Mouse (Mus musculus): Measurements from ENCODE around the gene Nrap. TPM values are rescaled to one million over a fixed set of nuclear protein-coding genes. Genes with fewer than 3 reads are reported as not detected.

Gene Nrap
- polyA plus RNA-seq, 1 experiment: 25.5 TPM

- no peak for TF ChIP-seq POLR2A (IDR thresholded peaks at IDR 0.05; ENCODE audit: insufficient read length, low read depth)
- no peak for TF ChIP-seq MYOD1 (IDR thresholded peaks at IDR 0.05; ENCODE audit: control insufficient read depth in 1 of 3, insufficient read length in 2 of 3, low read depth in 2 of 3)
- TF ChIP-seq USF1 (IDR thresholded peaks at IDR 0.05; ENCODE audit: low read depth): no peak
- TF ChIP-seq TCF12 (IDR thresholded peaks at IDR 0.05; ENCODE audit: insufficient read depth, poor library complexity, severe bottlenecking): no peak
- no peak for TF ChIP-seq REST (IDR thresholded peaks at IDR 0.05; ENCODE audit: insufficient read depth, insufficient read length)
- TF ChIP-seq TCF3 (IDR thresholded peaks at IDR 0.05; ENCODE audit: insufficient read length, low read depth): no peak
- TF ChIP-seq POLR2AphosphoS2 (IDR thresholded peaks at IDR 0.05; ENCODE audit: insufficient read length, low read depth): no peak
- no peak for TF ChIP-seq MAX (IDR thresholded peaks at IDR 0.05; ENCODE audit: low read depth)
- no peak for TF ChIP-seq MYOG (IDR thresholded peaks at IDR 0.05; ENCODE audit: control insufficient read depth in 1 of 3, insufficient read depth in 1 of 3, insufficient read length in 2 of 3, low read depth in 2 of 3)
- TF ChIP-seq SRF (IDR thresholded peaks at IDR 0.05; ENCODE audit: control insufficient read depth, insufficient read length, low read depth): no peak
- no peak for TF ChIP-seq E2F4 (IDR thresholded peaks at IDR 0.05; ENCODE audit: insufficient read depth)
- no peak for TF ChIP-seq CEBPB (IDR thresholded peaks at IDR 0.05; ENCODE audit: insufficient read depth, poor library complexity, severe bottlenecking)
- Histone ChIP-seq H3ac (ENCODE audit: control insufficient read depth, insufficient read length) (no peak overlapping the region), H3K27me3 (ENCODE audit: control insufficient read depth, insufficient read depth, insufficient read length) (no peaks in the 10 kb centered on the region), H3K79me2 (ENCODE audit: control insufficient read depth, insufficient read depth) (no peaks in the 10 kb centered on the region), H3K4me2 (ENCODE audit: low read depth) (no peak overlapping the region), H3K4me3 (no peak overlapping the region), H3K36me3 (ENCODE audit: control insufficient read depth, insufficient read depth) (no peaks in the 10 kb centered on the region)
Observed at GRCm38 (mm10) chr19:56400200-56400599, 10.4 kb upstream of the Nrap start.

DNA sequence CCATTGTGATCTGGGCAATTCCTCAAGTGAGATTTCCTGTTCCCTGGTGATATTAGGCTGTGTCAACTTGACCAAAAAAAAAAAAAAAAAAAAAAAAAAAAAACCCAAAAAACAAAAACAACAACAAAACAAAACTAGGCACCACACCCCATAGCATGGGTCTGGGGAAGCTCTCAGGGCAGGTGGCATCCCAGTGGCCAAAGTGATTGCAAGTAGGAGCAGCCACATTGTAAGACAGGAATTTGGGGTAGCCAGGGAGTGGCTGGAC, 8.6 kb upstream of the Nrap start:
- no peak for TF ChIP-seq E2F4 (IDR thresholded peaks at IDR 0.05; ENCODE audit: insufficient read depth)
- no peak for TF ChIP-seq TCF12 (IDR thresholded peaks at IDR 0.05; ENCODE audit: insufficient read depth, poor library complexity, severe bottlenecking)
- no peak for TF ChIP-seq SRF (IDR thresholded peaks at IDR 0.05; ENCODE audit: control insufficient read depth, insufficient read length, low read depth)
- no peak for TF ChIP-seq MAX (IDR thresholded peaks at IDR 0.05; ENCODE audit: low read depth)
- no peak for TF ChIP-seq MYOD1 (IDR thresholded peaks at IDR 0.05; ENCODE audit: control insufficient read depth in 1 of 3, insufficient read length in 2 of 3, low read depth in 2 of 3)
- no peak for TF ChIP-seq POLR2AphosphoS2 (IDR thresholded peaks at IDR 0.05; ENCODE audit: insufficient read length, low read depth)
- TF ChIP-seq USF1 (IDR thresholded peaks at IDR 0.05; ENCODE audit: low read depth): no peak
- no peak for TF ChIP-seq TCF3 (IDR thresholded peaks at IDR 0.05; ENCODE audit: insufficient read length, low read depth)
- TF ChIP-seq CEBPB (IDR thresholded peaks at IDR 0.05; ENCODE audit: insufficient read depth, poor library complexity, severe bottlenecking): no peak
- TF ChIP-seq MYOG (IDR thresholded peaks at IDR 0.05; ENCODE audit: control insufficient read depth in 1 of 3, insufficient read depth in 1 of 3, insufficient read length in 2 of 3, low read depth in 2 of 3): no peak
- TF ChIP-seq REST (IDR thresholded peaks at IDR 0.05; ENCODE audit: insufficient read depth, insufficient read length): no peak
- no peak for TF ChIP-seq POLR2A (IDR thresholded peaks at IDR 0.05; ENCODE audit: insufficient read length, low read depth)
- peak overlapping the region; percentile 77 for H3K4me2 ChIP-seq (ENCODE audit: low read depth)
- H3ac ChIP-seq (ENCODE audit: control insufficient read depth, insufficient read length): no peak overlapping the region
- H3K27me3 ChIP-seq (ENCODE audit: control insufficient read depth, insufficient read depth, insufficient read length): no peaks in the 10 kb centered on the region
- peak overlapping the region; percentile 34 for H3K4me3 ChIP-seq
- H3K36me3 ChIP-seq (ENCODE audit: control insufficient read depth, insufficient read depth): no peaks in the 10 kb centered on the region
- no peaks in the 10 kb centered on the region for H3K79me2 ChIP-seq (ENCODE audit: control insufficient read depth, insufficient read depth)

DNA sequence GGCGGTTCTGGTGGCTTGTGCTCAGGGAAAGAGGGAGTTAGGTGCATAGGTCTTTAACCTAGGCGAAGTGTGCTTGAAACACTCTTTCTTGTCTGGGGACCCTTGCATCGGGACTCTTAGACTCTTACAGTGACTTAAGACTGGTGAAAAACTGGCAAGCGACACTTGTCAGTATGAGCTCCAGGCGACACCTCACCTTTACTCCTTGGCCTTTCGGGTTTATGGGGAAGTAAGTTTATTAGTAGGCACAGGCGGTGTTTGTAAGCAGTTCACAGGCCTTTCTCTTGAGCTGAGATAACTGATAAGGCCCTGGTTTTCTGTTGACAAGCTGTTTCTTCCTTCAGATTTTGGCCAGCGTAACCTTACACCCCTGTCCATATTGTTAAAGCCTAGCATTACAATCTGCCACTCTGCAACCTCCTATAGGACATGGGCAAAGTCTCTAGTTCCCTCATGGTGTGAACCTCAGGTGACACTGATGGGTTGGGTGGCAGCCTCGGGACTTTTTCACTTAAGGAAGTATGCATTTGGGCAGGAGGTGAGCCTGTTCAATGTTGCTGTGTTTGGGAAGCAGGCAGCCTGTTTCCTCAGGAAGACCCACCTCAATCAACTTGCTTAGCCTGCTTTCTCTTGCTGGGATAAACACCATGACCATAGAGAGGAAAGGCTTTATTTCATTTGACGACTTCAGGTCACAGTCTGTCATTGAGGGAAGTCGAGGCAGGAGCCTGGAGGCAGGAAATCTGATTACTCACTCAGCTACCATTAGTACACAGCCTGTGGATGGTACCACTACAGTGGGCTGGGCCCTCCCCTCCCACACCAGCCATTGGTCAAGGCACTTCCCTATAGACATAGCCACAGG, 8.1 kb upstream of the Nrap start:
- Histone ChIP-seq H3K27me3 (ENCODE audit: control insufficient read depth, insufficient read depth, insufficient read length) (no peaks in the 10 kb centered on the region), H3K4me2 (ENCODE audit: low read depth) (peak overlapping the region; percentile 77), H3K79me2 (ENCODE audit: control insufficient read depth, insufficient read depth) (no peaks in the 10 kb centered on the region), H3K36me3 (ENCODE audit: control insufficient read depth, insufficient read depth) (no peaks in the 10 kb centered on the region), H3ac (ENCODE audit: control insufficient read depth, insufficient read length) (no peak overlapping the region), H3K4me3 (peak overlapping the region; percentile 34)
- no peak for TF ChIP-seq MYOG (IDR thresholded peaks at IDR 0.05; ENCODE audit: control insufficient read depth in 1 of 3, insufficient read depth in 1 of 3, insufficient read length in 2 of 3, low read depth in 2 of 3)

DNA sequence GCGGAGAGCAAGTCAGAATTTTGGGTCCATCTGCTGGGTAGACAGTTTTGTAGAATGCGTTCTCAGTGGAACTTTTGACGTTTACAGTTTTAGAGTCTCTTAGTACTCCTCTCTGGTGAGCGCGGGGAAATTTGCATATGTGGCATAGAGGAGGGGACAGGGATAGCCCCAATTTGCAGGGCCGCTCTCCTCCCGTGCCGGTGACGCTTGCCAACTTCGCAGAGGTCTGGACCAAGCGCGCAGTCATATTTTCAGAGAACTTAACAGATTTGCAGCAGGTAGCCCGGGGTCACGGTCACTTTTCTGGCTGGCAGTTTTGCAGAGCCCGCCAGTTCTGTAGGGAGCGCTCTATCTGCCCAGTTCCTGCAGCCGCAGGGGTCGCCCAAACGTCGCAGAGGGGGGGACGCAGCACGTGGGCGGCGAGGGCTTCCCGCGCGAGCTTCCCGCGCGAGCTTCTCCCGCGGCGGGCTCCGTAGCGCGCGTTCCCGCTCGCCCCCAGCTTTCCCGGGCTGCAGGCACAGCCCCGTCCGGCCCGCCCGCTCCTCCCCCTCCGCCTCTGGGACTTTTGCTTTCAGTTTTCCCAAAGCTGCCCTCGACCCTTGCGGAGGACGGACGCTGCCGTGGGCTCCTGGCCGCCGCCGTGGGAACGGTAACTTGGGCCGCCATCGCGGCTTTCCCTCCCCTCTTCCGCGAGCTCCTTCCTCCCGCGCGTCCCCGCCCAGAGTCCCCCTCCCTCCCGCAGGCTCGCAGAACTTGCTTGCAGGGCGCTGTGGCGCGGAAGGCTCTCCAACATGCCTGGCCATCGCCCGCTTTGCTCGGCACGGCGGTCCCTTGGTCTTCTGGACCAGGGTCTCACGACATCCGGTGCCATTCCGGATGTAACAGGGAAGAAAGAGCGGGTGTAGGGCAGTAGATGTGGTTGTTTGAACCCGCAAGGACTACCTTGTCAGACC, 7.1 kb upstream of the Nrap start, which contains the start of gene Casp7:
Casp7 (plus strand) TSS at position 461 of the 953 bp plus-strand sequence.
- Histone ChIP-seq H3K27me3 (ENCODE audit: control insufficient read depth, insufficient read depth, insufficient read length) (no peaks in the 10 kb centered on the region), H3K4me2 (ENCODE audit: low read depth) (peak within 1 kb of the TSS; percentile 77), H3K79me2 (ENCODE audit: control insufficient read depth, insufficient read depth) (no peaks in the 10 kb centered on the region), H3ac (ENCODE audit: control insufficient read depth, insufficient read length) (no peak within 1 kb of the TSS), H3K36me3 (ENCODE audit: control insufficient read depth, insufficient read depth) (no peaks in the 10 kb centered on the region), H3K4me3 (peak within 1 kb of the TSS; percentile 34)
- TF ChIP-seq POLR2A (IDR thresholded peaks at IDR 0.05; ENCODE audit: insufficient read length, low read depth): peak; percentile 49
- TF ChIP-seq USF1 (IDR thresholded peaks at IDR 0.05; ENCODE audit: low read depth): no peak

DNA sequence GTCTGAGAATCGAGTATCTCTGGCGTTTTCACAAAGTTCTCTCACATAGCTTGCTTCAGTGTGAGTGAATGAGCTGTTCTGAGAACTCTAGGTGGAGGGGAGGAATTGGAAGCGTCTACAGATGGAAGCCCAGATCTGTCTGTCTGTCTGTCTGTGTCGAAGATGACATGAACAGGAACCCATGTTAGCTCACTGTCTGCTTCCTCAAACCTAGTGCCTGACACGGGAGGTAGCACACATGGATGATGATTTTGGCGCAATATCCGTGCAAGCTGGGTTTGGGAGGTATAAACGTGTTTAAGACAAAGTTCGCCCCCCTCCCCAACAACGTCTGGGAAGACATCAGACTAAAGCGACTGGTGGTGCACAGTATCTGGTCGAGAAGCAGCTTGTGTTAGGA, 6.4 kb upstream of the Nrap start:
- no peaks in the 10 kb centered on the region for H3K36me3 ChIP-seq (ENCODE audit: control insufficient read depth, insufficient read depth)
- H3K27me3 ChIP-seq (ENCODE audit: control insufficient read depth, insufficient read depth, insufficient read length): no peaks in the 10 kb centered on the region
- H3ac ChIP-seq (ENCODE audit: control insufficient read depth, insufficient read length): no peak overlapping the region
- H3K4me3 ChIP-seq: peak overlapping the region; percentile 34
- peak overlapping the region; percentile 77 for H3K4me2 ChIP-seq (ENCODE audit: low read depth)
- TF ChIP-seq MYOG (IDR thresholded peaks at IDR 0.05; ENCODE audit: control insufficient read depth in 1 of 3, insufficient read depth in 1 of 3, insufficient read length in 2 of 3, low read depth in 2 of 3) (no peak), CEBPB (IDR thresholded peaks at IDR 0.05; ENCODE audit: insufficient read depth, poor library complexity, severe bottlenecking) (no peak)
- no peaks in the 10 kb centered on the region for H3K79me2 ChIP-seq (ENCODE audit: control insufficient read depth, insufficient read depth)
